Mouse (Mus musculus) kidney, adult 2 months (tissue): ENCODE measurements around the gene Ugcg. TPM values are rescaled to one million over a fixed set of nuclear protein-coding genes. Genes with fewer than 3 reads are reported as not detected.

Experiments used
- DNase-seq: peaks from one replicate; pipeline ENCODE4 v3.0.0; 2021
- H3K27ac ChIP-seq: fragments of 200-500 bp; 2 replicates; pipeline ENCODE4 v1.5.1; 2012; ENCODE audit warnings: low read depth, low read length, control low read depth, inconsistent platforms; ENCODE audit not compliant: insufficient read depth
- H3K27me3 ChIP-seq: fragments of 200-500 bp; replicated peaks from 2 replicates; pipeline ENCODE4 v1.6.1; 2012; ENCODE audit warnings: mild to moderate bottlenecking, moderate library complexity, low read length, inconsistent platforms; ENCODE audit not compliant: control insufficient read depth, insufficient read depth
- H3K36me3 ChIP-seq: fragments of 200-500 bp; 2 replicates; pipeline ENCODE4 v1.6.1; 2012; ENCODE audit warnings: mild to moderate bottlenecking, moderate library complexity, low read length, inconsistent platforms; ENCODE audit not compliant: control insufficient read depth, insufficient read depth
- H3K4me1 ChIP-seq: fragments of 200-500 bp; 2 replicates; pipeline ENCODE4 v1.6.1; 2011; ENCODE audit warnings: low read length; ENCODE audit not compliant: control insufficient read depth, insufficient read depth
- H3K4me3 ChIP-seq: fragments of 200-500 bp; 2 replicates; pipeline ENCODE4 v1.5.1; 2011; ENCODE audit warnings: mild to moderate bottlenecking, low read depth, low read length, control low read depth; ENCODE audit not compliant: insufficient read depth
- CTCF ChIP-seq: fragments of 200-500 bp; conservative IDR thresholded peaks from 2 replicates; pipeline ENCODE4 v1.5.1; 2011; ENCODE audit warnings: low read depth, mild to moderate bottlenecking, control low read depth, low read length, moderate library complexity, mixed read lengths; ENCODE audit not compliant: insufficient read depth, insufficient read length
- POLR2A ChIP-seq: fragments of 200-500 bp; IDR thresholded peaks from one replicate; pipeline ENCODE4 v1.6.1; 2011; ENCODE audit warnings: low read depth, low read length, control low read depth
- WGBS: fragments of 180-500 bp; shearing (Covaris S2); methylation state at CpG from one replicate; pipeline ENCODE4 v1.1.7; 2018; 5-methylcytosine and 5-hydroxymethylcytosine counted together
- polyA plus RNA-seq: library from polyadenylated mRNA; depleted of rRNA; stranded (reverse); fragments of >200 nt; gene quantifications from 2 replicates; pipeline ENCODE4 v1.2.3, GENCODE M21; 2012; rRNA removed

Ugcg gene
- polyA plus RNA-seq, 1 experiment: 11.6 TPM

DNA sequence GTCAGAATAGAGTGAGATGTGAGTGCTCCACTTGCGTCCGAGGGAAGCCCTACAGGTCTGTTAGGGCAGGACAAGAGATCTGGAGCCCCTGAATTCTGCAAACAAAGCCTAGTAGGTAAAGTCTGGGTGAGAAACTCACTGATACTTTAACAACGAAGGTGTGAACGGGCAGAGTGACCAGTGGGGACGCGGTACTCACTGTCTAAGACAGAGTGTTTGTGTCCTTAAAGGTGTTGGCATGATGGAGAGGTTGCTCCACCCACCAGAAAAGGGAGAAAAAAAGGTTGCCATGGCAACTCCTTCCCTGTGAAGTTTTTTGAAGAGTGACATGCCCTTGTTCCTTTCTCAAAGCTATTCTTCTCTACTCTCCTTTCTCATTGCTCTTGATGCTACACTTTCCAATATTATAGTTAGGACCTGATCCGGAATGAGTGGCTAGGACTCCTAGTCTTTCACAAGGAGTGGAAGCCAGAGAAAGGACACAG, 75.6 kb downstream of the Ugcg start:
- Histone ChIP-seq H3K36me3 (no peaks in the 10 kb centered on the region), H3K27ac (no peak overlapping the region), H3K27me3 (no peaks in the 10 kb centered on the region), H3K4me3 (no peak overlapping the region), H3K4me1 (0 out of 2 replicates have a peak, but pooled peaks cover 6% of the 10 kb centered on the region)
- 77% methylated on average over 7 of the region's 7 CpGs for WGBS
- TF ChIP-seq POLR2A (no peak), CTCF (no peak)
- DNase-seq: no peak

DNA sequence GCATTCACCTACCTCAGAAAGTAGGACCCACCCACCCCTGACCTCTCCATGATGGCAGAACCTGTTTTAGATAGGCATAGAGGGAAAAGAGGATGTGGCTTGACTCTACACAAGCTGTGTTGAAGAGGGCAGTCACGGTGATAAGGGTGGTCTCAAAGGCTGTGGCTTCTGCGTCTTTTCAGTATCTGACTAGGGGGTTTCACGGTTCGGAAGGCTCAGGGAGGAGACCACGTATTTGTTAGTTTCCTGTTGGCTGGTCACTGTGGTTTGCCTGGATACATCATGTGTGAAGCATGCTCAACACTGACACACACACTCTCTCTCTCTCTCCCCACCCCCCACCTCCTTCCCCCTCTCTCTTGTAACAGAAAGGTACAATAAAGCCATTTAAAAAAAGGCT, 76.1 kb downstream of the Ugcg start:
- WGBS: 78% methylated on average over 5 of the region's 5 CpGs
- Histone ChIP-seq H3K4me1 (0 out of 2 replicates have a peak, but pooled peaks cover 6% of the 10 kb centered on the region), H3K4me3 (no peak overlapping the region), H3K36me3 (no peaks in the 10 kb centered on the region), H3K27ac (no peak overlapping the region), H3K27me3 (no peaks in the 10 kb centered on the region)
- no peak for TF ChIP-seq CTCF
- no peak for TF ChIP-seq POLR2A
- no peak for DNase-seq

DNA sequence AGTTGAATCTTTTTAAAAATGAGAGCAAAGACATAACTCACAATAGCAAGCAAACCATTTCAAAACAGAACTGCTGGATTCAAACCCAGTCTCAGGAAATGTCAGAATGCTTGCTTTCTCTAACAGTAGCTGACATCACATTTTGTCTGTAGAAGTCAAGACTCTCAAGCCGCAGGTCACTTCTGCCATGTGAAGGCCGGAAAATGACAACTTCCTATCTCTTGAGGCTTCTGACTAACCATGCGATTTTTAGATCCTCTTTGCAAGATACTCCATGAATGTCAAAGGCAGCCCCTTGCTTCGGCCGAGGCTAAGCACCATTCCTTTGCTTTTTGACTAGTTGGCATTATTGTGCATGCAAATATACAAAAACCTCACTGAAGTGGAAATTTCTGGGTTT, 76.6 kb downstream of the Ugcg start:
- 90% methylated on average over 5 of the region's 5 CpGs for WGBS
- 0 out of 2 replicates have a peak, but pooled peaks cover 6% of the 10 kb centered on the region for H3K4me1 ChIP-seq
- peak; percentile 24 for DNase-seq
- no peak overlapping the region for H3K4me3 ChIP-seq
- TF ChIP-seq CTCF (no peak), POLR2A (no peak)
- no peaks in the 10 kb centered on the region for H3K36me3 ChIP-seq
- H3K27me3 ChIP-seq: no peaks in the 10 kb centered on the region
- H3K27ac ChIP-seq: no peak overlapping the region

Other genes starting within 250 kb of the Ugcg start
- gene Zkscan16, start 245.6 kb upstream of the Ugcg start, polyA plus RNA-seq: 0.11 TPM in 1 of 2 replicates, not detected in the other
- gene Ptgr1, start 202.1 kb upstream of the Ugcg start, polyA plus RNA-seq: 2.8 and 3.5 TPM in 2 replicates
- 2.7 and 3.1 TPM in 2 replicates for gene Dnajc25, start 194.2 kb upstream of the Ugcg start, polyA plus RNA-seq
- gene Gm20503, start 186.0 kb upstream of the Ugcg start, polyA plus RNA-seq: not detected in 2 replicates
- 6.4 and 7.1 TPM in 2 replicates for gene Gng10, start 154.2 kb upstream of the Ugcg start, polyA plus RNA-seq
- not detected in 2 replicates for gene AI481877, start 50.3 kb upstream of the Ugcg start, polyA plus RNA-seq
- gene Susd1, start 249.4 kb downstream of the Ugcg start, polyA plus RNA-seq: 7.3 and 8.8 TPM in 2 replicates